Mouse (Mus musculus): Measurements from ENCODE around the gene Slc35f6. TPM values are rescaled to one million over a fixed set of nuclear protein-coding genes. Genes with fewer than 3 reads are reported as not detected.
"Not testable (repeated sequence)": the region's sequence is repeated elsewhere in the genome, so short reads cannot be mapped to it uniquely, and the experiment has no call there.

Slc35f6 gene
- total RNA-seq, 2 experiments from 2014 or later = 37.4 to 39.9 TPM

- no peak for DNase-seq
- intact Hi-C loops (cut with DNase I) = no loop called here
Measured at GRCm38 (mm10) chr5:30679593-30679992, 31.9 kb downstream of the Slc35f6 start.

GRCm38 (mm10) chr5:30681970-30682369, 34.2 kb downstream of the Slc35f6 start:
- intact Hi-C loops (cut with DNase I) = no loop called here

GRCm38 (mm10) chr5:30682967-30683600, 35.4 kb downstream of the Slc35f6 start:
- intact Hi-C loops (cut with DNase I) = no loop called here
- no peak for DNase-seq

More at GRCm38 (mm10) chr5:30681970-30682369, 34.2 kb downstream of the Slc35f6 start:
- DNase-seq = no peak

GRCm38 (mm10) chr5:30683993-30684392, 36.3 kb downstream of the Slc35f6 start:
- intact Hi-C loops (cut with DNase I) = no loop called here
- DNase-seq = no peak

- DNase-seq = no peak
- intact Hi-C loops (cut with DNase I) = no loop called here
Measured at GRCm38 (mm10) chr5:30686781-30687180, 39.0 kb downstream of the Slc35f6 start.

- intact Hi-C loops (cut with DNase I) = no loop called here
- DNase-seq = no peak
Measured at GRCm38 (mm10) chr5:30700361-30701000, 52.7 kb downstream of the Slc35f6 start.

- intact Hi-C loops (cut with DNase I); DNase-seq: not testable (repeated sequence)
Measured at GRCm38 (mm10) chr5:30701373-30701772, 53.6 kb downstream of the Slc35f6 start.

GRCm38 (mm10) chr5:30701866-30702265, 54.1 kb downstream of the Slc35f6 start:
- intact Hi-C loops (cut with DNase I) = no loop called here
- no peak for DNase-seq

Small RNAs within 50 kb of the gene (microRNA-seq; reads per million reads assigned to microRNA genes)
- 0 to 0.12 reads per million in 2 experiments for gene Mir5625

Other genes with a start within 250 kb of the Slc35f6 start
- not detected for gene Otof, start 186.0 kb upstream of the Slc35f6 start, total RNA-seq (2021)
- not detected for gene 1700001C02Rik, start 181.9 kb upstream of the Slc35f6 start, total RNA-seq (2021)
- not detected for gene Cib4, start 102.1 kb upstream of the Slc35f6 start, total RNA-seq (2021)
- gene Kcnk3, start 59.8 kb upstream of the Slc35f6 start, total RNA-seq (2021) = 100 to 1,000 TPM; 181 to 186 TPM
- 10 to 100 TPM; 56.0 to 67.6 TPM for gene Cenpa, start 18.8 kb downstream of the Slc35f6 start, total RNA-seq (2021)
- gene Dpysl5, start 63.6 kb downstream of the Slc35f6 start, total RNA-seq (2021) = under 1 TPM; 0.46 to 0.79 TPM
- gene Mapre3, start 166.7 kb downstream of the Slc35f6 start, total RNA-seq (2021) = 10 to 100 TPM; 28.1 to 33.1 TPM
- 10 to 100 TPM; 35.8 to 41.1 TPM for gene Tmem214, start 220.1 kb downstream of the Slc35f6 start, total RNA-seq (2021)
- gene Agbl5, start 240.8 kb downstream of the Slc35f6 start, total RNA-seq (2021) = 1 to 10 TPM; 5.9 to 8.3 TPM